Mouse (Mus musculus) T-helper 2 cell (primary cell): ENCODE data around the gene Gstp2.
"Not testable (repeated sequence)": the region's sequence is repeated elsewhere in the genome, so short reads cannot be mapped to it uniquely, and the experiment has no call there.

ENCODE experiments used
- in situ Hi-C: fragments of 300-600 bp; cut with MboI, MseI; formaldehyde crosslinking; loops from one replicate; pipeline ENCODE4 v1.15.1; 2025; ENCODE audit warnings: high pct_unique_total_duplicates

The Gstp2 gene

DNA sequence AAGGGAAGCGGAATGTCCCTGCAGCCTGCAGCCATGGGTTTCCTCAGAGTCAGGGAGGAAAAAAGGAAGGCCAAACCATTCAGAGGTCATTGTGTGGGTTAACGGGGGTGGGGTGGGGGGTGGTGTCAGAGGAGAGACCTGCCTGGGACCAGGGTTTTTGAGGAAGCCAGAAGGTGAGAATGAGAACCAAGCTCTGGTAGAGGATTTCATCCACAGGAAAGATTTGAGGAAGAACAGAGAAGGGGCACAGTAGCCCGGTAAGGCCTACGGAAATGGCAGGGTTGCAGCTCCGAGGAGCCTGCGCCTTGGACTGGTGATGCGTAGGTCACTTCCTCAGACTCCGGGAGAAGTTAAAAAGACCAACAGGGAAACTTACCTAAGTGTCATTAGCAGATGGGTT, 24.9 kb upstream of the Gstp2 start:
- in situ Hi-C loops = no loop called here

DNA sequence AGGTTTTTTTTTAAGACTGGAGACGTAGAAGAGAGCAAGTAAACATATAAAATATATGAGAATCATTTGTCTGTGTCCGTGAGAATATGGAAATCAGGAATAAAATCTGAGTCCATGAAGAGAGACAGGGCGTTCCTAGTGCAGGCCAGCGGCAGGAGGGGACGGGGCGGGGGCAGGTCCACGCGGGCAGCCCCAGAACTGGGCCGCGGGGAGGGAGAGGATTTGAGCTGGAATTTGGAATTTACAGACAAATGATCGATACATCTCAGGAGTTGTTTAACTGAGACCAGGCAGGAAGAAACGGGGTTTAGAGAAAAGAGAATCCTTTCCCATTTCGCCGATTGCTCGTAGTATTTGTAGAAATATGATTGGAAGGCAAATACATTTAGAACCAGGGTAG, 24.5 kb upstream of the Gstp2 start:
- in situ Hi-C loops = no loop called here

DNA sequence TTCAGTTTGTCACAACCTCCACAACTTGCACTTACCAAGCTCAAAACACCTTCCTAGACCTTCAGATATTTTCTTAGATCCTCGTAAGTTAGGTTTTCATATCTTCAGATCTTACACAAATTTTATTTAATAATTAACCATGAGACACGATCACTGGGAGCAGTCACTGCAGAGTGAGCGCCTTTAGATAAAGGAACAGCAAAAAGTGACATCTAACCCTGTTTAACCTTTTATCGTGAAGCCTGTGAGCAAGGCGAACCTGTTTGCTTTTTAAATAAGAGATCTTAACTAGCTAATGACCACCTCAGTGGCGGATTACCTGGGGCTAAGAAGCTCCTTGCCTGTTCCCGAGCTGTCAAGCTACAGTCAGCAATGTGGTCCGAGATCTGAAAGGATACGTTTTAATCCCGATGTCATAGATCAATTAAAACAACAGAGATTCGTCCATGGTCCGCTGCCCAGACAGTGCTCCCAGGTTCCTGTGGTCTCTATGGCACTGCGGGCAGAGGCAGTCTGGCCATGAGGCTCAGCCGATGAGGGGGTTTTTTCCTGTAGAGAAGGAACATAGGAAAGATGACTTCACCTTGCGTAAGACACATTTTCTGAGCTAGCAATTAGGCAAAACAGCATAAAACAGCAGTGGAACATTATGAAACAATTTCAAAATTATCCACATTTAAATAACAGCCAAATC, 23.0 kb upstream of the Gstp2 start:
- in situ Hi-C loops = no loop called here

DNA sequence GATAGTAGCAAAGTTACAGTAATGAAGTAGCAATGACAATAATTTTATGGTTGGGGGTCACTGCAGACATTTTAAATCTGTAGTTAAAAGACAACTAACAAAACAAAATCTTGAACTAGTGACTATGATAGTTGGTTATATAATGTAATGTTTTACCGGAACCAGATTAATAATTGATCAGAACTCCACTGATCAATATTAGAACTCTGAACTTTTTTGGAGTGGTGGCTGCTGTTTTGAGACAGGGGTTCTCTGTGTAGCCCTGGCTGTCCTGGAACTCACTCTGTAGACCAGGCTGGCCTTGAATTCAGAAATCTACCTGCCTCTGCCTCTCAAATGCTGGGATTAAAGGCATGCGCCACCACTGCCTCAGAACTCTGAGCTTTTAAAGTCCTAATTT, 22.4 kb upstream of the Gstp2 start:
- in situ Hi-C loops = not testable (repeated sequence)

DNA sequence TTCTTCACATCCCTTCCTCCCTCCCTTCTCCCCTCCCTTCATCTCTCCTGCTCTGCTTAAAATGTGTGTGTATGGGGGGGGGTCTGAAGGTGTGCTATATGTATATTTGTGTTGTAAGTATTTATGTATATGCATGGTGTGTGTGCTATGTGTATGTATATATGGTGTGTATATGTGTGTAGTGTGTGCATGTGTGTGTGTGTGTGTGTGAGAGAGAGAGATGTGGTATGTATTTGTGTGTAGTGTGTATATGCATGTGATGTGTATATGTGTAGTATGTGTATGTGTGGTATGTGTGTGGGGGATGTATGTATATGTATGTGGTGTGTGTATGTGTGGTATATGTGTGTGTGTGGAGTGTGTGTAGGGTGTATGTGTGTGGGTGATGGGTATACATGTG, 21.1 kb upstream of the Gstp2 start:
- in situ Hi-C loops = no loop called here

DNA sequence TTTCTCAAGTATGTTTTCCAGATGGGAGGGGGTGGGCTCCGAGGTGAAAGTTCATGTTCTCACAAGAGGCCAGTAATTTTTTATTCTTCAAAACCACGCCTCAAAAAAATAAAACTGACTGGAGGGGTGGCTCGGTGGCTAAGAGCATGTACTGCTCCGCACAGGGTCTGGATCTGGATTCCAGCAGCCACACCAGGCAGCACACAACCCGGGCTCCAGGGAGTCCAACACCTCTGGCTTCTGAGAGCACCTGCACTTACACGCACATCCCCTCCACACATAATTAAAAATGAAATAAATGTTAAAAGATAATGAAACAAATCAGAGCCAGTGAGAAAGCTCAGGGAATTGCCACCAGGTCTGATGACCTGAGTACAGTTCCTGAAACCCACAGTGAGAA, 20.5 kb upstream of the Gstp2 start:
- in situ Hi-C loops = no loop called here

DNA sequence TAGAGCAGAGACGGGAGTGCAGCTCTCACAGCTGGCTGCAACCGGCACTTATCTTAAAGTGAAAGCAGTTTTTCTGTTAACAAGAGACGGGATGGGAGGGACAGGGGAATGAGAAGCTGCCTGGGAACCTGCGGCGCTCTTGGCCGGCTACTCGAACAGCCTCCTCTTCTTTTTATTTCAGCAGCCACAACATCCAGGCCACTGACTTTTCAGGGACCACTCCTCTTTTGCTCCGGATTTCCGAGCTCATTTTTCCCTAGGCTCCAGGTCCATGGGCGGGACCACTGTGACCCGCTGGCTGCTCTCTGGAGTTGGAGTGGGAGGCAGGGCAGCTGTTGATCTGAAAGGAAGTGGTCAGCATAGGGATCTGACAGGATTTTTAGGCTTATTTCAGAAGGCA, 18.7 kb upstream of the Gstp2 start:
- in situ Hi-C loops = not testable (repeated sequence)

DNA sequence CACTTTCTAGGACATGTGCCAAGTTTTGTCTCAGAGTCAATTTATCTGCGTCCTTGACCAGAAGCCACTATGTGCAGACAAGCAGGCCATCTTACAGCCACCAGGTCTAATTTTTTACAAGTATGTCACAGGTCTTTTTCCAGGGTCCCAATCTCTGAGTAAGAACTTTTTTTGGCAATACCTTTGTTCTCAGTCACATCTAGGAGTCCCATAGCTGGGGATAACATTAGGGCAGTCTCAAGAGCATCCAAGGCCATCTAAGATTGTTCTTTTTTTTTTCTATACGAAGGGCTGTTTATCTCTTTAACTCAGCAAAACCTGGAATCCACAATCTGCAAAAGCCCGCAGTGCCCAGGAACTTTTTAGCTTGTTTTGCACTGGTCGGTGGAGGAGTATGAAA, 17.5 kb upstream of the Gstp2 start:
- in situ Hi-C loops = not testable (repeated sequence)

DNA sequence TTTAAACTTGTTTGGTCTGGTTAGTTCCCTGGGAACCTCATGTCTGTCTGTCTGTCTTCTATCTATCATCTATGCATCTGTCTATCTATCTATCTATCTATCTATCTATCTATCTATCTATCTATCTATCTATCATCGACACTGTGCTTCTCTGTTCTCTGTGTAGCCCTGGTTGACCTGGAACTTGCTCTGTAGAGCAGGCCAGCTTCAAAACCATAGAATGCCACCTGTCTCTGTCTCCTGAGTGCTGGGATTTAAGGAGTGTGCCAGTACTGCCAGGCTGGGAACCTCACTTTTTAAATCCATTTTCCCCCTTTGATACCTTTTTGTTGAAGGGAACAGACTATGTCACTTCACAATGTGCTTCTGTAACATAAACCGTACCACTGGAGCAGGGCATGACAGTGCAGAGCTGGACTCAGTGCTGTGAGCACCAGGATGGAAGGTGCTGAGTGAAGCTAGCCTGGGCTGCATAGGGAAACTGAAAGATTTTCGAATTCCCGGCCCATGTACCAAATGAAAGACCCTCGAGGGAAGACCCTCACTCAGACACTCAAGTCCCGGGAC, 15.2 kb upstream of the Gstp2 start:
- in situ Hi-C loops = no loop called here

DNA sequence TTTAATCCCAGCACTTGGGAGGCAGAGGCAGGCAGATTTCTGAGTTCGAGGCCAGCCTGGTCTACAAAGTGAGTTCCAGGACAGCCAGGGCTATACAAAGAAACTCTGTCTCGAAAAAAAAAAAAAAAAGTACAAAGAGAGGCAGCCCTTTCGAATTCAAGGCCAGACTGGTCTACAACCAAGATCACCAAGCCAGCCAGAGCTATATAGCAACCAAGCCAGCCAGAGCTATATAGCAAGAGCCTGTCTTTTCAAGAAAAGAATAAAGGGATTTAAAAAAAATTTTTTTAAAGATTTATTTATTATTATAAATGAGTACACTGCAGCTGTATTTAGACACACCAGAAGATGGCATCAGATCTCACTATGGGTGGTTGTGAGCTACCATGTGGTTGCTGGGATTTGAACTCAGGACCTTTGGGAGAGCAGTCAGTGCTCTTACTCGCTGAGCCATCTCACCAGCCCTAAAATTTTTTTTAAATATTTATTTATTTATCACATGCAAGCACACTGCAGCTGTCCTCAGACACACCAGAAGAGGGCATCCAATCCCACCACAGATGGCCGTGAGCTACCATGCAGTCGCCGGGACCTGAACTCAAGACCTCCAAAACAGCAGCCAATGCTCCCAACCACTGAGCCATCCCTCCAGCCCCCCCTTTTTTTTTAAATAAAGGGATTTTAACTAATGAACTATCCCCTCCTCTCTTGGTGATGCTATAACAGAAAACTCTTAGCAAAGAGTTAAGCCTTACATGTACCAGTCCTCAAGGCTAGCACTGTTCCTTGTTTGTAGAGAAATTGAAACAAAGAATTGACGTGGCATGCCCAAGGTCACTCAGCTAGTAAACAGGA, 14.4 kb upstream of the Gstp2 start:
- in situ Hi-C loops = not testable (repeated sequence)

DNA sequence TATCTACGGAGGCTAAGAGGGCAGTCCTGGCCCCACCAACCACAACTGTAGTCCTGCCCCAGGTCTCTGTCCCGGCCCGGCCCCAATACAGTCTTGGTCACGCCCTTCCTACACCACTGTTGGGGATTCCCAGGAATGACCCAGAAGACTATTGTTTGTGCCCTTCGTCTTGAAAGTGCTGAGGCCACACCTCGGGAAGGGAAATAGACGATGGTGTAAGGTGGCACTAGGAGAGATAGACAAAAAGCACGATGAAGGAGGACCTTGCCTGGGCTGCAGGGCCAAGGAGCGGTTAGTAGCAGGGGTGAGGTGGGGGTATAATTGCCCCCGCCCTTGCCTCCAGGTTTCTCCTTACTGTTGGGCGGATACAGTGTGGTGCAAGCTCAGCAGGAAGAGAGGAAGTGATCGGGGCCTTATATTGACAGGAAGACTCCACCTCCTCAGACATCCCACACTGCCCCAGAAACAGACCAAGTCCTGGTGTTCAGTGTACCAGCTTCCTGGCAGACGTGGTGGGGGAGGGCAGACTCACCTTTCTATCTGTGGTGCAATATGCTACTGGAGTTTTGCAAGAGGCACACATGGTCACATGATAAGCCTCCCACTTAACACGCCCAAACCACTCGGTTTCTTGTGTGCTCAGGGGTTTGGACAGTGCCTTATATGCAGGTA, 13.4 kb upstream of the Gstp2 start, which contains the start of gene Gstp3:
Gene Gstp3, minus strand, starts transcription at position 501 of the 672 bp plus-strand sequence.
- in situ Hi-C loops = loop anchor here (5.0 kb wide), 2 partner anchors 33 to 78 kb away; partner anchors contain the start of gene Gpr152

DNA sequence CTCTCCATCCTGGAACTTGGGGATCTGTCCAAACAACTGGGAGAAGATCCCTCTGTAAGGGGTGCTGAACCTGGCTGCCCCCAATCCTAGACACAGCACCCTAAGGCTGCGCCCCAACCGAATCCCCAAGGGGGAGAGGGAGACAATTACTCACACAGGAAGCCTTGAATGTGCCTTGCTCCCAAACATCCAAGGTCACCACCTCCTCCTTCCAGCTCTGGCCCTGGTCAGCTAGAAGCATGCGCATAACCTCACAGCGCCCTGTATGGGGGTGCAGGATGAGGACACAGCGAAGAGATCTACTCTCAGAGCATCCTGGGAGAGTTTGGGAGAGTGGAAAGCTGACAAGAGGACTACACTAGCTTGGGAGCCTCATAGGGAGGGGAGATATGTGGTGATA, 12.8 kb upstream of the Gstp2 start:
- in situ Hi-C loops = loop anchor here (5.0 kb wide), 2 partner anchors 34 to 79 kb away; partner anchors contain the start of gene Gpr152

DNA sequence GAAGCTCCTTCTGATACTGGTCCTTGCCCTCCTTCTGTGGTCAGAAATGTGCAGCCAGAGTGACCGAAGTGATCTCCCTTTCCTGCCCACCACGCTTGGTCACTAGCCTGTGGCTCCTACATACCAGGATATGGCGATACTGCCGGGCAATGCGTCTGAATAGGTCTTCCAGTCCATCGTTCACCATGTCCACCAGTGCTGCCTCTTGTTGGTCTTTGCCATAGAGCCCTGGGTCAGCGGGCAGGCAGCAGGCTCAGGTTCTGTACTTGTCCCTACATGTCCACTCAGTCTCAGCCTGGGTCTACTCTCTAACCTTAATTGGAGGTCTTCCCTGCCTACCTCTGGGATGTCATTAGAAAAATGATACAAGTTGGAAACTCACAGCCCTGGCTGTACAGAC, 12.1 kb upstream of the Gstp2 start:
- in situ Hi-C loops = loop anchor here (5.0 kb wide), 2 partner anchors 34 to 79 kb away; partner anchors contain the start of gene Gpr152

DNA sequence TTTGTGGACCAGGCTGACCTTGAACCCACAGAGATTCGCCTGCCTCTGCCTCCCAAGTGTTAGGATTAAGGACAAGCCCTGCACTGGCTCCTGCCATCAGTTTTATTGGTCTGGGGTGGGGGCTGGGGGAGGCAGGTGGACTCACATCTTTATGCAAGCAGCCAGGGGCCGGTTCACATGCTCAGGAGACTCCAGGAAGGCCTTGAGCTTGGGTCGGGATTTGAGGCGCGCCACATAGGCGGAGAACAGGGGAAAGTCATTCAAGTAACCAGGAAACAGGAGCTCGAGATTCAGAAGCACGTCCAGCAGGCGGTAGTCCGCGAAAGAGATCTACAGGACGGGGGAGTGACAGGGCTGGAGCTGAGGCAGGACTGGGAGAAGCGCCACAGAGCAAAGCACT, 11.6 kb upstream of the Gstp2 start:
- in situ Hi-C loops = loop anchor here (5.0 kb wide), 2 partner anchors 35 to 80 kb away; partner anchors contain the start of gene Gpr152

DNA sequence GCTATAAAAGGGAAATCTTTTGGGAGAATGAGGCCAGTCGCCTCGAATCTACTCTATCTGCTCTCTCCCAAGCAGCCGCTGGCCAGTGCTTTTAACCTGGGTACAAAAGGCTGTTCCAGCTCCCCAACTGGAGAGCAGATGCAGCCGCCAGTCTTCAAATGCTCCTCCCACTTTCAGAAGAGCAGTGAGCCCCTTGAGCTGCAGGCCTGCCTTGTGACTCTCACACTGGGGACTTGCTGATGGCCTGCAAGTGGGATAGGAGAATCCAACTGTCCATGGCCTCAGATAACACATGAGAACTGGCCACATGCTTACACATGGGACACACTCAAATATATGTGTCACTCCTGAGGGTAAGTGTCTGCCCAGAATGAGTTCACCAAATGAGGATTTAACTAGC, 10.9 kb upstream of the Gstp2 start:
- in situ Hi-C loops = loop anchor here (5.0 kb wide), 2 partner anchors 36 to 81 kb away; partner anchors contain the start of gene Gpr152

DNA sequence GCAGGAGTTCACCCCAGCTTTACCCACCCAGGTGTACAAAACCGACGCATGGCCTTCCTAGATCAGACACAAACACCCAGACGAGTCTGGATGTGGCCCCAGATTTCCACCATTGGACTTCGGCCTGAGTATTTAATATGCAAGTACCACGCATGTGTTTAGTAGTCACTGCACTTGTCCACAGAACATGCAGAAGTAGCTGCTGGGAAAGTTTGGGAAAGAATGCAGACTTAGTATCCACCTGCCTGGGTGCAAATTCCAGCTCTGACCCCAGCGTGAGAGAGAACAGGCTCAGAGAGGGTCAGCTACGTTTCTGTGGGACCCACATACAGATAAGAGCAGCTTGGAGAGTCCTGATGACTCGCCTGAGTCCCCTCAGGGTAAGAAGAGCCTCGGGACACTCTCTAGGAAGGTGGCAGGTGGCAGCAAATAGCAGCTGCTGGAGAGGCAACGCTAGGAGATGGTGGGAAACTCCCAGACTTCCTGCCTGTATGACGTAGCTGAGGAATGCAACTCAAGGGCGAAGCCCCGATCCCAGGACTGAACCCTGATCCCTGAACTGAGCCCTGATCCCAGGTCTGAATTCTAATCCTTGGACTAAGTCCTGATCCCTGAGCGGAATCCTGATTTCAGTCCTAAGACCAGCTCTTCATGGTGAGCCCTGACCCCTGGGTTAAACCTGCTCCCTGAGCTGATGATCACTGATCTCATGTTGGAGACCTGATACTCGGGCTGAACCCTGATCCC, 10.3 kb upstream of the Gstp2 start:
- in situ Hi-C loops = loop anchor here (5.0 kb wide), 2 partner anchors 36 to 81 kb away; partner anchors contain the start of gene Gpr152

DNA sequence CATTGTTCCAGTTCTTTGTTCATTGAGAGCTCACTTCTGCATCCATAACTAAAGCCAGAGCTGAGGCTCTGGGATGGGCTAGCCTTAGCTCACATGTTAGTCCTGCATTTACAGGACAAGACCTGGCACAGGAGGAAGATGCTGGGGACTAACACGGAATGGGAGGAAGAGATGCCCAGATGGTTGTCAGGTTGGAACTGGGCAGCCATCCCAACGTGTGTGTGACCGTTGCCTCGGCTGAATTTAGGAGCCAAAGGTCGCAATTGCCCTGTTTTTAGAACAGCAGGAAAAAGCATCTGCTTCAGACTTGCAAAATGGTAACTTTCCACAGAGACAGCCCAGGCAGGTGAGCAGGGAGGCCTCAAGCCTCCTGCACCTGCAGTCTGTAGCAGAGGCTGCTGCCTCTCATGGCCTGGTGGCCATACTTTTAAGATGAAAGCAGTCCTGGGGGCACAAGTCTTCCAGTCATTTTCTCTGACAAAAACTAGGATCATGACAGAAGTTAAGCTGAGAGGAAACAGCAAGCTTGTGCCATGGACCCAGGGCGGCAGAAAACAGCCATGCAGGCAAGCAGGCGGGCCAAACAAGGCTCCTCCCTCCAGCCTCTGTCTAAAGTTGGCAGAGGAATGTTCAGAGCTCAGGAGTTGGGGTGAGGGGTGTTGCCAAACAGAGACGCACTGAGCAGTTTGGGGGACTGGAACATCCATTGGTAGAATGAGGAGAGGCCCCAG, 9.6 kb upstream of the Gstp2 start:
- in situ Hi-C loops = loop anchor here (5.0 kb wide), 2 partner anchors 37 to 82 kb away; partner anchors contain the start of gene Gpr152

DNA sequence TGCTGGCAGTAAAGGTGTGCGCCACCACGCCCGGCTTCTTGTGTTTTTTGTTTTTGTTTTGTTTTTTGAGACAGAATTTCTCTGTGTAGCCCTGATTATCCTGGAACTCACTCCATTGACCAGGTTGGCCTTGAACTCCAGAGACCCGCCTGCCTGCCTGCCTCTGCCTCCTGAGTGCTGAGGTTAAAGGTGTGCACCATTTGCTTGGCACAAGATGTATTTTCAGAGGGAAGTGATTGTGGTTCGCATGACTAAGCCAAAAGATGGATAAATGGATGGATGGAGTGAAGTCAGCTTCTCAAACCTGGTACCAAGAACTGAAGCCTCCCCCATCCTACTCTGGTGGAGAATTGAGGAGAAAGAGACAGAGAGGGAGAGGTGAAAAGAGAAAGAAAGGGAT, 8.8 kb upstream of the Gstp2 start:
- in situ Hi-C loops = loop anchor here (5.0 kb wide), 2 partner anchors 38 to 83 kb away; partner anchors contain the start of gene Gpr152

DNA sequence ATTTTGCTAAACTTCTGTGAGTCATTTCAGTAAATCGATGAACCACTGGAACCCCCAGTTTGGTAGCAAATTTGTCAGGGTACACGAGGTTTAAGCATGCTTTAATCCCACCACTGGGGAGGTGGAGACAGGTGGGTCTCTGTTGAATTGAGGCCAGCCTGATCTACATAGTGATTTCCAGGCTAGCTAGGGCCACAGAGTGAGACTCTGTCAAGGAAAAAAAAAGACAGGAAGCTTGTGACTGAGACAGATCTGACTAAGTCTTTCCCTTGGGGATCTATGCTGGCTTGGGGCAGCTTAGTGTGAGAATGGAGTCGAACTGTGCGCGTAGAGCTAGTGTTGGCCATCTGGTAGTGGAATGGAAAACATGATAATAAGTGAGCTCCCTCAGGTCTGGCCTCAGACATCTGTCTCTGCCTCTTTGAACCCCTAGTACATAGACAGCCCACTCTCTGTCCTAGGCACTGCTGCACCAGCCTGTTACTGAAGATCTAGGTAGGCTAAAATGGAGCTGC, 6.8 kb upstream of the Gstp2 start:
- in situ Hi-C loops = no loop called here
